Mouse (Mus musculus) limb, embryonic 10.5 days (tissue): ENCODE results near the gene Prkd3. TPM values are rescaled to one million over a fixed set of nuclear protein-coding genes. Genes with fewer than 3 reads are reported as not detected.

ENCODE experiments used
- DNase-seq: peaks from one replicate; pipeline ENCODE4 v3.0.0-alpha.2; 2017; ENCODE audit warnings: low spot score
- H3K27ac ChIP-seq: fragments of 300-500 bp; sonication (generic); 2 replicates; pipeline ENCODE4 v1.5.1; 2016; ENCODE audit warnings: mild to moderate bottlenecking
- H3K27me3 ChIP-seq: fragments of 300-500 bp; sonication (generic); 2 replicates; pipeline ENCODE4 v1.6.1; 2016; ENCODE audit warnings: low read depth, mild to moderate bottlenecking; ENCODE audit not compliant: poor library complexity, severe bottlenecking
- H3K36me3 ChIP-seq: fragments of 300-500 bp; sonication (generic); 2 replicates; pipeline ENCODE4 v1.6.1; 2016; ENCODE audit warnings: mild to moderate bottlenecking, moderate library complexity
- H3K4me1 ChIP-seq: fragments of 300-500 bp; sonication (generic); 2 replicates; pipeline ENCODE4 v1.6.1; 2016
- H3K4me3 ChIP-seq: fragments of 300-500 bp; sonication (generic); 2 replicates; pipeline ENCODE4 v1.5.1; 2016; ENCODE audit warnings: mild to moderate bottlenecking, moderate library complexity
- H3K9me3 ChIP-seq: fragments of 300-500 bp; sonication (generic); replicated peaks from 2 replicates; pipeline ENCODE4 v1.6.1; 2016; ENCODE audit warnings: mild to moderate bottlenecking
- WGBS: fragments of 180-500 bp; shearing (Covaris S2); methylation state at CpG from one replicate; pipeline ENCODE4 v1.1.7; 2016; 5-methylcytosine and 5-hydroxymethylcytosine counted together
- polyA plus RNA-seq: library from polyadenylated mRNA; unstranded; fragments of >200 nt; fragmentation: Nextera tagmentation; extraction: Ambion mirVana; gene quantifications from 2 replicates; pipeline ENCODE4 v1.2.1, GENCODE M21; 2016

Gene Prkd3
- polyA plus RNA-seq, 1 experiment from 2014 or later = 51.8 TPM

- DNase-seq = no peak
- Histone ChIP-seq H3K36me3 (peaks cover 2% of the 10 kb centered on the region; the same call in 1 of the 2 replicates), H3K4me3 (peak overlapping the region; percentile 43), H3K27ac (no peak overlapping the region; the same call in 1 of the 2 replicates), H3K27me3 (no peaks in the 10 kb centered on the region), H3K4me1 (peaks cover 16% of the 10 kb centered on the region), H3K9me3 (no peaks in the 10 kb centered on the region)
- 25% methylated on average over 6 of the region's 6 CpGs for WGBS
These were observed 107.7 kb downstream of the Prkd3 start for GRCm38 (mm10) chr17:78912861-78913281.

DNA sequence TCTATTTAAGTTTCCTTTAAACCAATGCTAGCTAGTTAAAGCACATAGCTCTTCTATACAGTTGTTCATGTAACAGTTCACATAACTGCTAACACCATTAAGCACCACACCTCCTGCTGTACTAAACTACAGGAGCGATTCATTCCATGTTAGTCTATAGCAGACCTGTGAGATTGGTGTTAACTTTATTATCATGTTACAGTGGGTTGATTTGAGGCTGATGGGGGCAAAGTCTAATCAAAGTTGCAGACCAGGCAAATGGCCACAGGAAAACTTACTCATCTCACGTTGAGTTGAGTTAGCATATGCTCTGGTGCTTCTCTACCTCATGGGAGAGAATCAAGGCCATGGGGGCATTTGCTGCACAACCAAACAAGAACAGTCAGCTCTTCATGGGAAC lies 111.2 kb downstream of the Prkd3 start:
- H3K4me3 ChIP-seq = no peak overlapping the region
- H3K27me3 ChIP-seq = no peaks in the 10 kb centered on the region
- DNase-seq = no peak
- H3K36me3 ChIP-seq = no peaks in the 10 kb centered on the region
- WGBS = 81% methylated on average over 2 of the region's 2 CpGs
- H3K4me1 ChIP-seq = no peaks in the 10 kb centered on the region
- H3K9me3 ChIP-seq = no peaks in the 10 kb centered on the region
- no peak overlapping the region for H3K27ac ChIP-seq

- Histone ChIP-seq H3K4me1 (no peaks in the 10 kb centered on the region), H3K27ac (no peak within 1 kb of the TSS), H3K4me3 (no peak within 1 kb of the TSS), H3K9me3 (no peaks in the 10 kb centered on the region), H3K27me3 (no peaks in the 10 kb centered on the region), H3K36me3 (no peaks in the 10 kb centered on the region)
- no peak for DNase-seq
- WGBS = 87% methylated on average over 5 of the region's 5 CpGs
These were observed 113.7 kb downstream of the Prkd3 start, which contains the start of gene Sult6b1 for GRCm38 (mm10) chr17:78906892-78907291. Gene Sult6b1, minus strand, starts transcription at chr17:78906992.

GRCm38 (mm10) chr17:78903158-78903557 lies 117.5 kb downstream of the Prkd3 start:
- Histone ChIP-seq H3K4me3 (no peak overlapping the region), H3K27ac (no peak overlapping the region), H3K36me3 (no peaks in the 10 kb centered on the region), H3K27me3 (no peaks in the 10 kb centered on the region), H3K9me3 (no peaks in the 10 kb centered on the region), H3K4me1 (no peaks in the 10 kb centered on the region)
- WGBS = 88% methylated on average over 2 of the region's 2 CpGs
- no peak for DNase-seq

Other genes with a start within 250 kb of the Prkd3 start
- 9.8 and 17.5 TPM in 2 replicates for gene Heatr5b, start 185.5 kb downstream of the Prkd3 start, polyA plus RNA-seq
- 33.6 and 41.1 TPM in 2 replicates for gene Gpatch11, start 185.2 kb downstream of the Prkd3 start, polyA plus RNA-seq
- 6.9 and 9.9 TPM in 2 replicates for gene Eif2ak2, start 138.2 kb downstream of the Prkd3 start, polyA plus RNA-seq
- gene Sult6b1, start 113.8 kb downstream of the Prkd3 start, polyA plus RNA-seq = 0.06 and 0.13 TPM in 2 replicates
- 87.0 and 91.3 TPM in 2 replicates for gene Cebpzos, start 104.3 kb downstream of the Prkd3 start, polyA plus RNA-seq
- gene Cebpz, start 83.8 kb downstream of the Prkd3 start, polyA plus RNA-seq = 53.8 and 56.1 TPM in 2 replicates
- 47.9 and 48.2 TPM in 2 replicates for gene Ndufaf7, start 83.7 kb downstream of the Prkd3 start, polyA plus RNA-seq
- gene Qpct, start 31.1 kb upstream of the Prkd3 start, polyA plus RNA-seq = 0.99 and 1.3 TPM in 2 replicates